In genomic region chrX:139800406-139800878, GRCm38 (mm10) we compare ENCODE assay signal across 24 mouse cellular contexts. TPM values are rescaled to one million over a fixed set of nuclear protein-coding genes. Genes with fewer than 3 reads are reported as not detected.
DNase-seq lines count a peak whose midpoint lies in the region; ATAC-seq and TF ChIP-seq lines count a peak whose summit lies in the region.
"Had no signal": no experiment of that assay in that cellular context is flagged by ENCODE, and none has a peak within 500 bp of the region (broad histone marks: within the 10 kb centered on the region; RNA-seq: fewer than 3 reads in every experiment).

Gene Cldn2 (plus strand): TSS chrX:139800828.

- ATAC-seq in forebrain, embryonic 16.5 days, result no peak
- no peak for ATAC-seq in midbrain, embryonic 13.5 days
- ATAC-seq: CD4-positive, CD25-positive, alpha-beta regulatory T cell, adult 4 months; forebrain, embryonic 15.5 days had no signal

- no peak for TF ChIP-seq POLR2A in kidney, adult 2 months (IDR thresholded peaks at IDR 0.05; ENCODE audit: low read depth, low read length)
- no peak for TF ChIP-seq POLR2A in testis, adult 2 months (IDR thresholded peaks at IDR 0.05; ENCODE audit: control insufficient read depth, low read depth, low read length)

- no peaks in the 10 kb centered on the region for H3K36me3 ChIP-seq in kidney, adult 2 months (ENCODE audit: control insufficient read depth, insufficient read depth, low read length)
- no peaks in the 10 kb centered on the region for H3K36me3 ChIP-seq in testis, adult 2 months (ENCODE audit: control insufficient read depth, insufficient read depth, low read length)
- no peaks in the 10 kb centered on the region for H3K36me3 ChIP-seq in forebrain, embryonic 16.5 days (ENCODE audit: control insufficient read depth, insufficient read depth)
- no peaks in the 10 kb centered on the region for H3K36me3 ChIP-seq in midbrain, embryonic 13.5 days
- H3K36me3 ChIP-seq: forebrain, embryonic 15.5 days; heart, embryonic 12.5 days; hindbrain, embryonic 12.5 days; midbrain, embryonic 12.5 days had no signal

- H3K4me1 ChIP-seq in kidney, adult 2 months (ENCODE audit: control insufficient read depth, insufficient read depth, low read length), result peaks cover 10% of the 10 kb centered on the region; the same call in 1 of the 2 replicates
- H3K4me1 ChIP-seq in testis, adult 2 months (ENCODE audit: control insufficient read depth, insufficient read depth, low read length), result no peaks in the 10 kb centered on the region; the same call in 1 of the 2 replicates
- H3K4me1 ChIP-seq in forebrain, embryonic 16.5 days (replicated peaks; ENCODE audit: control insufficient read depth, insufficient read depth, low read length), result no peaks in the 10 kb centered on the region
- no peaks in the 10 kb centered on the region for H3K4me1 ChIP-seq in midbrain, embryonic 13.5 days (replicated peaks)
- H3K4me1 ChIP-seq: forebrain, embryonic 15.5 days; heart, embryonic 12.5 days; hindbrain, embryonic 12.5 days; midbrain, embryonic 12.5 days had no signal

- WGBS in kidney, adult 2 months, result 41% methylated on average over 8 of the region's 8 CpGs
- WGBS in forebrain, embryonic 16.5 days, result 66% methylated on average over 8 of the region's 8 CpGs
- 74% methylated on average over 8 of the region's 8 CpGs for WGBS in midbrain, embryonic 13.5 days

- H3K27me3 ChIP-seq in kidney, adult 2 months (replicated peaks; ENCODE audit: control insufficient read depth, insufficient read depth, low read length), result no peaks in the 10 kb centered on the region
- H3K27me3 ChIP-seq in testis, adult 2 months (ENCODE audit: control insufficient read depth, insufficient read depth, low read length), result no peaks in the 10 kb centered on the region
- no peaks in the 10 kb centered on the region for H3K27me3 ChIP-seq in forebrain, embryonic 16.5 days (replicated peaks; ENCODE audit: control insufficient read depth, insufficient read depth, low read length)
- H3K27me3 ChIP-seq in midbrain, embryonic 13.5 days, result peaks cover 25% of the 10 kb centered on the region
- H3K27me3 ChIP-seq: forebrain, embryonic 15.5 days had no signal

- peak; percentile 37 for DNase-seq in kidney, adult 2 months
- DNase-seq in kidney, adult 11 months, result no peak
- no peak for DNase-seq in testis, postnatal 10 days (ENCODE audit: low spot score)
- peak; percentile 46 to 67 for DNase-seq in kidney, postnatal 25 days
- DNase-seq in adrenal gland, adult 8-10 months, result no peak
- DNase-seq: adrenal gland, postnatal 25 days; cerebellum, adult 11 months; cerebellum, postnatal 25 days; embryo, embryonic 11 days; heart, postnatal 14 days; right cerebral cortex, postnatal 14 days; spleen, adult 18-20 months; thymus, postnatal 25 days had no signal

- H3K9me3 ChIP-seq in forebrain, embryonic 16.5 days (ENCODE audit: control insufficient read depth, low read length), result no peaks in the 10 kb centered on the region
- H3K9me3 ChIP-seq in midbrain, embryonic 13.5 days, result no peaks in the 10 kb centered on the region
- H3K9me3 ChIP-seq: forebrain, embryonic 15.5 days; heart, embryonic 12.5 days; hindbrain, embryonic 12.5 days; midbrain, embryonic 12.5 days had no signal

- no peak within 1 kb of the TSS for H3K4me3 ChIP-seq in kidney, adult 2 months (ENCODE audit: insufficient read depth, low read depth, low read length)
- H3K4me3 ChIP-seq in testis, adult 2 months (ENCODE audit: control insufficient read depth, low read depth, low read length), result peak within 1 kb of the TSS; percentile 36
- H3K4me3 ChIP-seq in forebrain, embryonic 16.5 days (replicated peaks; ENCODE audit: low read length), result no peak within 1 kb of the TSS
- no peak within 1 kb of the TSS for H3K4me3 ChIP-seq in midbrain, embryonic 13.5 days (replicated peaks)
- H3K4me3 ChIP-seq: forebrain, embryonic 15.5 days; heart, embryonic 12.5 days; hindbrain, embryonic 12.5 days; layer of hippocampus, adult 2 months; midbrain, embryonic 12.5 days; myocyte had no signal

- H3K9ac ChIP-seq in forebrain, embryonic 16.5 days (replicated peaks; ENCODE audit: low read depth, low read length), result no peak within 1 kb of the TSS
- H3K9ac ChIP-seq in midbrain, embryonic 13.5 days (replicated peaks), result no peak within 1 kb of the TSS
- H3K9ac ChIP-seq: forebrain, embryonic 15.5 days; heart, embryonic 12.5 days; hindbrain, embryonic 12.5 days; midbrain, embryonic 12.5 days had no signal

- no peak for TF ChIP-seq CTCF in kidney, adult 2 months (conservative IDR thresholded peaks at IDR 0.05; ENCODE audit: insufficient read depth, insufficient read length, low read depth, low read length)
- no peak for TF ChIP-seq CTCF in testis, adult 2 months (IDR thresholded peaks at IDR 0.05; ENCODE audit: control insufficient read depth, insufficient read depth, insufficient replicate concordance, low read depth, low read length)

- H3K4me2 ChIP-seq in forebrain, embryonic 16.5 days (ENCODE audit: low read length), result no peak within 1 kb of the TSS
- H3K4me2 ChIP-seq in midbrain, embryonic 13.5 days (replicated peaks), result no peak within 1 kb of the TSS
- H3K4me2 ChIP-seq: forebrain, embryonic 15.5 days; heart, embryonic 12.5 days; hindbrain, embryonic 12.5 days; midbrain, embryonic 12.5 days had no signal

- H3K27ac ChIP-seq in kidney, adult 2 months (ENCODE audit: insufficient read depth, low read depth, low read length), result peak within 1 kb of the TSS; percentile 45; the same call in 1 of the 2 replicates
- H3K27ac ChIP-seq in testis, adult 2 months (ENCODE audit: control insufficient read depth, insufficient read depth, low read depth, low read length), result 0 out of 2 replicates have a peak within 1 kb of the TSS, but pooled peaks have one; percentile 3
- H3K27ac ChIP-seq in forebrain, embryonic 16.5 days (ENCODE audit: low read length), result no peak within 1 kb of the TSS
- no peak within 1 kb of the TSS for H3K27ac ChIP-seq in midbrain, embryonic 13.5 days
- H3K27ac ChIP-seq: forebrain, embryonic 15.5 days; hindbrain, embryonic 12.5 days; layer of hippocampus, adult 2 months; midbrain, embryonic 12.5 days had no signal

RNA-seq across cellular contexts. Expression of gene Cldn2, which starts in this region (rescaled TPM):
- 203 and 226 TPM in 2 replicates for polyA plus RNA-seq in kidney, adult 2 months (2012; rRNA removed)
- polyA plus RNA-seq in testis, adult 2 months (2012; rRNA removed), result 0.11 and 0.12 TPM in 2 replicates
- 0.89 and 1.3 TPM in 2 replicates for polyA plus RNA-seq in forebrain, embryonic 16.5 days (2015; fragmentation: Nextera tagmentation; extraction: Ambion mirVana)
- total RNA-seq in adrenal gland, adult 8-10 months (2022), result under 1 TPM in 1 of 4 experiments, not detected in 3; 0.15 TPM
- polyA plus RNA-seq in midbrain, embryonic 13.5 days (2015; fragmentation: Nextera tagmentation; extraction: Ambion mirVana), result 0.11 and 0.18 TPM in 2 replicates
- total RNA-seq: adrenal gland, postnatal 25 days; heart, postnatal 14 days; neutrophil, adult 5-6 weeks had no signal
- polyA plus RNA-seq: CD4-positive, CD25-positive, alpha-beta regulatory T cell, adult 4 months had no signal

Comparison
In these comparisons a context has a peak if more than half of its experiments do, and no peak if none do; other contexts are left out.
1. RNA of gene Cldn2 (polyA plus RNA-seq): 203 to 226 TPM in kidney, adult 2 months; 0.89 to 1.3 TPM in forebrain, embryonic 16.5 days, 0.11 to 0.12 TPM in testis, adult 2 months and 0.11 to 0.18 TPM in midbrain, embryonic 13.5 days; every median in the first group is over 10 times any median in the second.
2. DNase-seq: peak in kidney, adult 2 months (single experiment) and kidney, postnatal 25 days (2 of 2); none in kidney, adult 11 months (single experiment), testis, postnatal 10 days (single experiment) and adrenal gland, adult 8-10 months (single experiment).
3. H3K27ac ChIP-seq: peak in kidney, adult 2 months (single experiment) and testis, adult 2 months (single experiment); none in forebrain, embryonic 16.5 days (single experiment) and midbrain, embryonic 13.5 days (single experiment).